Mouse (Mus musculus) E14TG2a.4 (cell line): ENCODE results near the gene Ptger4.

Experiments used
- H3K27me3 ChIP-seq: 2 replicates; pipeline ENCODE4 v1.6.1; 2014; ENCODE audit warnings: low read length, control low read depth; ENCODE audit not compliant: insufficient read depth
- H3K36me3 ChIP-seq: 2 replicates; pipeline ENCODE4 v1.6.1; 2014; ENCODE audit warnings: low read length, control low read depth; ENCODE audit not compliant: insufficient read depth
- H3K4me1 ChIP-seq: replicated peaks from 2 replicates; pipeline ENCODE4 v1.6.1; 2014; ENCODE audit warnings: low read depth, low read length, control low read depth
- H3K4me3 ChIP-seq: replicated peaks from 2 replicates; pipeline ENCODE4 v1.5.1; 2014; ENCODE audit warnings: mild to moderate bottlenecking, low read length
- H3K9me3 ChIP-seq: 2 replicates; pipeline ENCODE4 v1.6.1; 2014; ENCODE audit warnings: low read length, control low read depth
- CTCF ChIP-seq: conservative IDR thresholded peaks from 2 replicates; pipeline ENCODE4 v1.5.1; 2014; ENCODE audit warnings: low read length
- NANOG ChIP-seq: IDR thresholded peaks from 2 replicates; pipeline ENCODE4 v1.6.1; 2014; ENCODE audit warnings: borderline replicate concordance, low read length, mixed read lengths
- POU5F1 ChIP-seq: IDR thresholded peaks from 2 replicates; pipeline ENCODE4 v1.6.1; 2014; ENCODE audit warnings: low read length, borderline replicate concordance

Ptger4 gene

DNA sequence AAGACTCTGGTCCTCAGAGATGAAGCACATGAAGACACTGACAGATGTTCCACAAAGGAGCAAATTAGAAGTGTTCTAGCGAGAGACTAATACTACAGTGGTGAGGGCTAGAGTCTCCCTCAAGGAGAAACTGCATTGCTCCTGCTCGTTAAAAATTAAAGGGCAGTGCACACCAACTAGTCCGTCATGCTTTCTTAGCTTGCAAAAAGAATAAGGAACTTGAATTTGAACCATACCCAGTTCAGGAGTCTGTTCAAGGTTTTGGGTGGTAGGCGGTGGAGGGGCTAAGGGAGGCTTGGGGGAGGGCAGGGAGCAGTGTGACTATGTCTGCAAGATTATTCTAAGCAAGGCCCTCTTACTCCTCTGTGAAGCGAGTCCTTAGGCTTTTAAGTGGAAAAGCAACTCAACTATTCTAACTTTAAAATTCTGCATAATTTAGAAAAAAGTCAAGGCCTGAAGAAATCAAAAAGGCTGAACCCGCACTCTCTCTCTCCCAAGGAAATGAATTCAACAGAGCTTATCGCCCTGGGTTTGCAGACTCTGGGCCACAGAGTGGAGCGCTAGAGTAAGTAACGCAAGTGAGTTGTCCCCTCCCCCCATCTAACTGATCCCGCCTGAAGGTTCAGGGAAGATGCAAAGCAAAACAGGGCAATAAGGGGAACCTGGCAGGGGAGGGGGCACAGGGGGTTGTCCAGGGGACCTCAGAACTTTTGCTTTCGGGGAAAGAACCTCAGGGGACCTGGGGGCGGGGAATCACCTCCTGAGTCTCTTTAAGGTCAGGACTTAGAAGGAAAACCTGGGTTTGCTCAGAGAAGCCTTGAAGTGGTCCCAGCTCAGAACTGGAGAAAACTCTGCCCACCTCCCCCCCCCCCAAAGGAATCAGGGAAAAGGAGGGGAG is 2.4 kb downstream of the Ptger4 start:
- peaks cover 35% of the 10 kb centered on the region for H3K4me1 ChIP-seq
- no peaks in the 10 kb centered on the region; the same call in 1 of the 2 replicates for H3K9me3 ChIP-seq
- H3K36me3 ChIP-seq, result no peaks in the 10 kb centered on the region
- H3K27me3 ChIP-seq, result peaks cover 64% of the 10 kb centered on the region
- no peak for TF ChIP-seq CTCF
- no peak for TF ChIP-seq POU5F1
- no peak for TF ChIP-seq NANOG
- H3K4me3 ChIP-seq, result peak overlapping the region; percentile 86

DNA sequence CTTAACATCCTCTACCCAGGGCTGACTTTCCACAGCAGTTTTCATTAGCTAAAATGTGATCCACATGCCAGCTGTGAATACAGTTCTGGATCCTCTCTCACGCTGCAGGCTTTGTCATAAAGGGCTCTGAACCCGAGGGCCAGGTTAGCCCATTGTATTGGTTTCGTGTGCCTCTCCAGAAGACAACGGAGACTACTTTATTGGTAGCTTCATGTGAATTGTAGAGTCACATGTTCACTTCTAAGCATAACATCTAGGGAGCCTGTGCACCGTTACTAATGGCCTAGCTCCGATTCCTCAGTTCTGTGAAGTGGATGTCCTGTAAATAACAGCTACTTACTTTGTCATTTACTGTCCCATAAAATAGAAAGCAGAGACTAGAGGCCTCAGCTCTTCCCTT is 3.6 kb downstream of the Ptger4 start:
- no peaks in the 10 kb centered on the region; the same call in 1 of the 2 replicates for H3K9me3 ChIP-seq

DNA sequence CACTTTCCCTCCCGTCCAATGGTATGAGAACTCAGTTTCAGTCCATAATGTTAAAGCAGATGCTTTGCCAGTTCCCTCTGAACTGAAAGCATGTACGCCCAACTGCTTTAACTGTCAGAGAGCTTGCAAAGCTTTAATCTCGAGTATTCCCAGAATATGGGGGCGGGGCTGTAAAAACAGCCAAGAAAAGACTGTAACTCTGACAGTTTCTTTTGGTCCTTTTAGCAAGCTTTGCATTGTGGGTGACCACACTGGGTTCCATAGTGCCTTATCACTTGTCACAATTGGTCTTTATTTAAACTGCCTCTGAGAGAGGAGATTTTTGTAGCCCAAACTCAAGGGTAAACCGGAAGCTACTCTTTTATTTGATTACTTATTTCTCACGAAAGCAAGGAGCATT is 4.1 kb downstream of the Ptger4 start:
- Histone ChIP-seq H3K27me3 (peaks cover 54% of the 10 kb centered on the region), H3K4me3 (no peak overlapping the region), H3K4me1 (peaks cover 44% of the 10 kb centered on the region), H3K9me3 (no peaks in the 10 kb centered on the region; the same call in 1 of the 2 replicates), H3K36me3 (no peaks in the 10 kb centered on the region)
- no peak for TF ChIP-seq CTCF
- TF ChIP-seq POU5F1, result no peak

More for the DNA sequence above, 3.6 kb downstream of the Ptger4 start:
- Histone ChIP-seq H3K27me3 (peaks cover 57% of the 10 kb centered on the region), H3K36me3 (no peaks in the 10 kb centered on the region), H3K4me1 (peaks cover 39% of the 10 kb centered on the region), H3K4me3 (no peak overlapping the region)
- TF ChIP-seq POU5F1, result no peak
- TF ChIP-seq CTCF, result no peak
- no peak for TF ChIP-seq NANOG

DNA sequence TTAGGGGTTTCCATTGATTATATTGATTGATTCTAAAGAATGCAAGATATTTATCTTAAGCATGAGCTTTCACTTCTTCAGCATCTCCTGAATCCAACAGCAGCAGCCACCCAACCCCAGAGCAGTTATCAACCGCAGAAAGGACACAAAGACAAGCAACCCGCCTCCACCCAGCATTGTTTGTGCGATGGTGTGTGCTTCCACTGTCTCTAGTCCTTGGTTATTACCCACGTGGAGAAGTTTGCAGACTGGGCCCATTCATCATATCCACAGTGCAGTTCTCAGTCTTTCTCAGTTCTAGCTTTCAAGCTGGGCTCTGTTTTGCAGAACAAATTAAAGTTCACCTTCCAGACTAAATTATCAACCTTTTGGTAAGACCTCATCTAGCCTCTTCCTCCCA is 4.6 kb downstream of the Ptger4 start:
- Histone ChIP-seq H3K4me1 (peaks cover 44% of the 10 kb centered on the region), H3K36me3 (no peaks in the 10 kb centered on the region), H3K4me3 (no peak overlapping the region), H3K27me3 (peaks cover 53% of the 10 kb centered on the region), H3K9me3 (no peaks in the 10 kb centered on the region)
- TF ChIP-seq NANOG, result no peak
- TF ChIP-seq POU5F1, result no peak
- TF ChIP-seq CTCF, result no peak

DNA sequence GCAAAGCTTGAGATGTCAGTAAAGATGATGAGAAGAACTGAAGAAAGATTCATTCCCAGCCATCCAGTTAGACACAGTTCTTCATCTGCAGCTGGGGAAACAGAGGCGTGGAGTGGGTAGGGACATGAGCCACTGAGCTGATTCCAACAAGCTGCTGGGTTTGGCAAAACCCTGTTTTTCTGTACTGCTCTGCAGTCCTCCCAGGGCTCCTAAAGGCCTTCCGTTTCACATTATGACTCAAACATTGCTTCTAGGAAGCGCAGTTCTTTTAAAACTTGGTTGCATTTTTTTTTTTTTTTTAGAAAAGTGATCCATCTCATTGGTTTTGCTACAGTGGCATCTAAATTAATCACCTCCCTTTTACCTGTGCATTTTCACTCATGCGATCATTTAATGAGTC is 5.4 kb downstream of the Ptger4 start:
- TF ChIP-seq CTCF (no peak), POU5F1 (no peak), NANOG (no peak)
- peaks cover 46% of the 10 kb centered on the region for H3K27me3 ChIP-seq
- H3K36me3 ChIP-seq, result no peaks in the 10 kb centered on the region
- H3K4me3 ChIP-seq, result no peak overlapping the region
- H3K4me1 ChIP-seq, result peaks cover 43% of the 10 kb centered on the region
- no peaks in the 10 kb centered on the region for H3K9me3 ChIP-seq

DNA sequence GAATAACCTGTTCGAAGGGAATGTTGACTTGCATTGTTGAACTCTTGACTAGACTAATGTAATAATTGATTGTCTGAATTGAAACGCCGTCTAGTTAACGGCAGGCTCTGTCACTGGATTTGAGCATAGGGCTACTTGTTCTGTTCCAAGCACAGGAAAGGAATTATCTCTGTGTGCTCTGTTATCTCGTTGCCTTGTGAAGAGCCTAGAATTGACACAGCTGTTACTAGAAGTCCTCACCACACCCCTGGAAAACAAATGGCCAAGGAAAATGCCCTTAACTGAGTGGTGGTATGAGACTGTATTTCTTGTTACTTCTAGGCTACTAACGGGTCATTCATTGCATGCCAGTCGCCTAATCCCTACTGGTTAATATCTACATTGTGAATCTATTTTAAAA is 5.9 kb downstream of the Ptger4 start:
- peaks cover 39% of the 10 kb centered on the region for H3K4me1 ChIP-seq
- no peaks in the 10 kb centered on the region for H3K36me3 ChIP-seq
- TF ChIP-seq NANOG (no peak), CTCF (no peak), POU5F1 (no peak)
- no peak overlapping the region for H3K4me3 ChIP-seq
- peaks cover 41% of the 10 kb centered on the region for H3K27me3 ChIP-seq
- H3K9me3 ChIP-seq, result no peaks in the 10 kb centered on the region

DNA sequence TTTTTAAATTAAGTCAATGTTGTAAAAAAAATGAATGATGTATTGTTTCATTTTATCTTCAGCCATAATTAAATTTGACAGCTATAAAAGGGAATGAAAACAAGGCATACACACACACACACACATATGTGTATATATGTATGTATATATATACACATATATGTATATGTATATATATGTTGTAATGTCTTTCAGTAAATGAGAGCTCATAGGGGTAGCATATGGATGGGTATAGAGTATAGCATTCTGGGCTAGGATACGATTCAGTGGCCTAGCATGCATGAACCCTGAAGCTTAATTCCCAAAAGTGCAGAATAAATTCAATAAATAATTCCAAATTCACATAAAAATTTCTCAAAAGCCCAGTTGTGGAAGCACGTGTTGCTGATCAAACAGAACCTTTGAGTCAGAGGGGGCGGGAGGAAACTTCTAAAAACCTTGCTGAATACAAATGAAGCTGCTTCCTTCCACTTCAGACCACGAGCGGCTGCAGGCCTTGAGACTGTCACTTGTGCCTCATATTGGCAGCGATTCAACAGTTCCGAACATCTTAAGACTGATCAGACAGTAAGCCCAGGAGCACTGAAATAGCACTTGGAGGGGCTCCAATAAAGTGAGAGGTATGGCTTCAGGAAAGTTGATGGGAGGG is 6.9 kb downstream of the Ptger4 start:
- H3K4me3 ChIP-seq, result no peak overlapping the region
- TF ChIP-seq CTCF, result no peak
- TF ChIP-seq POU5F1, result no peak
- no peak for TF ChIP-seq NANOG
- H3K27me3 ChIP-seq, result peaks cover 32% of the 10 kb centered on the region
- H3K36me3 ChIP-seq, result no peaks in the 10 kb centered on the region
- H3K9me3 ChIP-seq, result no peaks in the 10 kb centered on the region
- peaks cover 32% of the 10 kb centered on the region for H3K4me1 ChIP-seq

DNA sequence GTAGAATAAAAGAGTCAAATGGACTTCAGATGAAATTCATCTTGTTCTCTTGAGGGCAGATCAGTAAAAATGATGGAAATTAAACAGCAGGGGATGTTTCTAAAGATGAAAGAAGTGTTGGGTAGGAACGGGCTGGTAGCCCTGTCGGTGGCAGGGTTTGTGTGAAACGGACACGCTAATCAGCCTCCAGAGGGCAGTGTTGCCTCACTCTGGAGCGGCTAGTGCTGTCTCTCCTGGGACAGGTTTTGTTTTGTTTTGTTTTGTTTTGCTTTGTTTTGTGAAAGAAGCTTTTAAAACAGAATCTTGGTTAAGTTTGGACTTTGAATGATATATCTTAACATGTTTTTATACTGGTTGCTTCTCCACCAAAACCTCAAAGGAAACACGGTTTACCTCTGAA is 7.4 kb downstream of the Ptger4 start:
- Histone ChIP-seq H3K36me3 (no peaks in the 10 kb centered on the region), H3K9me3 (no peaks in the 10 kb centered on the region), H3K4me1 (peaks cover 26% of the 10 kb centered on the region), H3K27me3 (peaks cover 26% of the 10 kb centered on the region), H3K4me3 (no peak overlapping the region)
- TF ChIP-seq CTCF, result peak; percentile 86
- no peak for TF ChIP-seq NANOG
